ENCODE assay signal across 9 mouse cellular contexts in the genomic region with DNA sequence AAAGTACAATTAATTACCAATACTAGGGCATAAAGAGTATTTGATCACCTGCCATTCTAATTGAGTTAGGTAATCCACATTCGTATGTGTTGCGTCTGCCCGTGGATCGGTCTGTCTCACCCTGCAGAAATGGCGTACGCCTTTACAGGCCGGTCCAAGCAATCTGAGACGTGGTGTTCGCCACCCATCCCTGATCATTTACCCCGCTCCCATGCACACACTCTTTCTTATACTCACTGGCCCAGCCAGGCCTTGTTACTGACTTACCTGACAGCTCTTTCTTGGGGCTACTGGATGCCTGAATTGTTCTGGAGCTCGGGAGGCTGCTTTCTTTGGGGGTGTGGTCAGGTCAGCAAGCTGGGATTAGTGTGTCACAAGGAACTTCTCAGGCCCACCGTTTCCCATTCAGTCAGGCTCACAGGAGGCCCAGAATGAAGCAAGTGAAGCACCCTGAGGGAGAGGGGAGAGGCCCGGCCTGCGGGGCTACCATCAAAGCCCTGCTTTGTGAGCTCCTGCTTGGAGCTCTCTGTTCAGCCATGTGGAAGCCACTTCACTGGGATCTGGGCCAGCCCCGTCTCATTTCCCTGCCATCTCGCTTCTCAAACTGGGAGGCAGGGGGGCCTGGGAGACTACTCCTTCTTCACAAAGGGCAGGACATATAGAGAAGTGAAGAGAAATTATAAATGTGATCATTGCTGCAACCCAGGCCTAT. TPM values are rescaled to one million over a fixed set of nuclear protein-coding genes. Genes with fewer than 3 reads are reported as not detected.
DNase-seq lines count a peak whose midpoint lies in the region; ATAC-seq and TF ChIP-seq lines count a peak whose summit lies in the region.
"Had no signal": no experiment of that assay in that cellular context is flagged by ENCODE, and none has a peak within 500 bp of the region (broad histone marks: within the 10 kb centered on the region; RNA-seq: fewer than 3 reads in every experiment).

TSS of gene Rlbp1 (minus strand) at position 627 of the 712 bp plus-strand sequence.

- H3K9me3 ChIP-seq in forebrain, embryonic 12.5 days: no peaks in the 10 kb centered on the region

- H3K4me3 ChIP-seq in layer of hippocampus, adult 2 months: peak within 1 kb of the TSS; percentile 18; the same call in 1 of the 2 replicates
- no peak within 1 kb of the TSS for H3K4me3 ChIP-seq in forebrain, embryonic 12.5 days (replicated peaks)

- whole genome bisulfite sequencing in forebrain, embryonic 12.5 days: 47% methylated on average over 16 of the region's 16 CpGs

- peaks cover 20% of the 10 kb centered on the region for H3K4me1 ChIP-seq in forebrain, embryonic 12.5 days

- 0 out of 2 replicates have a peak within 1 kb of the TSS, but pooled peaks have one; percentile 21 for H3K9ac ChIP-seq in forebrain, embryonic 12.5 days

- no peaks in the 10 kb centered on the region for H3K36me3 ChIP-seq in forebrain, embryonic 12.5 days (replicated peaks)

- H3K27ac ChIP-seq in layer of hippocampus, adult 2 months: peak within 1 kb of the TSS; percentile 75
- peak within 1 kb of the TSS; percentile 83 for H3K27ac ChIP-seq in forebrain, embryonic 12.5 days

- no peak for TF ChIP-seq CTCF in layer of hippocampus, adult 2 months (conservative IDR thresholded peaks at IDR 0.05)

- H3K27me3 ChIP-seq in forebrain, embryonic 12.5 days: no peaks in the 10 kb centered on the region

- peak within 1 kb of the TSS; percentile 21; the same call in 1 of the 2 replicates for H3K4me2 ChIP-seq in forebrain, embryonic 12.5 days

- peak; percentile 19 to 27 for DNase-seq in layer of hippocampus, adult 2 months (ENCODE audit: low spot score in 2 of 2)
- DNase-seq in layer of hippocampus, adult 9-10 months (ENCODE audit: low spot score): no peak
- peak; percentile 42 to 47 for DNase-seq in left cerebral cortex, postnatal 14 days (ENCODE audit: low spot score in 2 of 2)
- DNase-seq in retina, embryonic 14.5 days (ENCODE audit: low spot score): peak; percentile 34
- no peak for DNase-seq in kidney, postnatal 36 days
- DNase-seq in kidney, postnatal 4 days: no peak

- peak; percentile 73; the same call in 1 of the 2 replicates for ATAC-seq in forebrain, embryonic 12.5 days (ENCODE audit: low FRiP score)
- ATAC-seq in megakaryocyte-erythroid progenitor cell, adult 5-6 weeks (replicated peaks; ENCODE audit: low FRiP score, low TSS enrichment, poor library complexity, severe bottlenecking): no peak

- intact Hi-C loops in left cerebral cortex, postnatal 14 days (cut with DNase I): no loop called here

RNA-seq across cellular contexts. Expression of gene Rlbp1, which starts in this region (rescaled TPM):
- 10 to 100 TPM; 18.6 to 26.3 TPM for total RNA-seq in layer of hippocampus, adult 2 months (2021)
- 15.0 and 19.5 TPM in 2 replicates for polyA plus RNA-seq in forebrain, embryonic 12.5 days (2016; fragmentation: Nextera tagmentation; extraction: Ambion mirVana)
- total RNA-seq in left cerebral cortex, postnatal 14 days (2021): 10 to 100 TPM; 23.4 to 24.3 TPM
- 1.9 TPM in 1 of 2 replicates, not detected in the other for total RNA-seq in megakaryocyte-erythroid progenitor cell, adult 5-6 weeks (2014; fragmentation: Nextera tagmentation)
- total RNA-seq in megakaryocyte-erythroid progenitor cell, adult 5-6 weeks (2017): not detected in 2 replicates
- total RNA-seq: gastrocnemius, postnatal 4 days had no signal

Comparison
In these comparisons a context has a peak if more than half of its experiments do, and no peak if none do; other contexts are left out.
1. RNA of gene Rlbp1 (total RNA-seq): 18.6 to 26.3 TPM in layer of hippocampus, adult 2 months and 23.4 to 24.3 TPM in left cerebral cortex, postnatal 14 days; 1.9 TPM in megakaryocyte-erythroid progenitor cell, adult 5-6 weeks; every median in the first group is over 4 times any median in the second.
2. DNase-seq: peak in layer of hippocampus, adult 2 months (2 of 2), left cerebral cortex, postnatal 14 days (2 of 2) and retina, embryonic 14.5 days (single experiment); none in layer of hippocampus, adult 9-10 months (single experiment), kidney, postnatal 36 days (0 of 2) and kidney, postnatal 4 days (0 of 2).